Mouse (Mus musculus): ENCODE data around the gene Smpd3. TPM values are rescaled to one million over a fixed set of nuclear protein-coding genes. Genes with fewer than 3 reads are reported as not detected.

Gene Smpd3
- polyA plus RNA-seq (2015; fragmentation: Nextera tagmentation; extraction: Ambion mirVana) = 4.5 and 11.8 TPM in 2 replicates

DNA sequence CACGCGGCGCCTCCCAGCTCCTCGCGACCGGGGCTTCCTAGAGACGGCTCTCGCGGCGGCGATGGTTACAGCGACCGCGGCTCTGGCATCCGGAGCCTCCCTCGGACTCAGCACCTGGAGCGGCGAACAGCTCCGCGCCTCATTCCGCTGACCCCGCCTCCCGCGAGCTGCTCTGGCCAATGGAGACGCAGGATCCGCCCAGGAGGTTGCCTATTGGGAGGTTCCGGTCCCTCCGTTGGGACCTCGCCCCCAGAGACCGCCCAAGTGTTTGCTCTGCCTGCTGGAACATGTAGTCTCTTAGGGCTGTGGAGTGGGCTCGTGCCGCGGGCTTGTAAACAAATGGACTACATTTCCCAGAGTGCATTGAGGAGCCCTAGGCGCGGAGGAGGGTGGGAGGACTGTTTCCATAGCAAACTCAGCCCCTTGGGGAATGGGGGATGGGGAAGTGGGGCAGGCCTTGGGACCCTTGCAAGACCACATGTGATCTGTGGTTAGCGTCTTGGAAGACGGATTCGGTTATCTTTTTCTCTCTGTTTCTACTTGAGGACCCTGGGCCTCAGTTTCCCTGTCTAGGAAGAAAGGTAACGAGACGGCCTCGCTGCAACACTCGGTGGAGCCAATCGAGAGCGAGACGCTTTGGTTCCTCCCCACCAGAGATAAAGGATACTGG is at the start of gene Smpd3:
Gene Smpd3 (minus strand): TSS at position 137 of the 670 bp plus-strand sequence.
- no peak within 1 kb of the TSS for H3K27ac ChIP-seq
- H3K9me3 ChIP-seq = no peaks in the 10 kb centered on the region
- peak; percentile 100 for ATAC-seq (ENCODE audit: low FRiP score, low read depth)
- H3K4me1 ChIP-seq = peaks cover 16% of the 10 kb centered on the region; the same call in 1 of the 2 replicates
- peak within 1 kb of the TSS; percentile 50 for H3K4me3 ChIP-seq
- H3K27me3 ChIP-seq = peaks cover 35% of the 10 kb centered on the region
- 0 out of 2 replicates have a peak within 1 kb of the TSS, but pooled peaks have one; percentile 43 for H3K9ac ChIP-seq
- peak within 1 kb of the TSS; percentile 68 for H3K4me2 ChIP-seq (replicated peaks)
- H3K36me3 ChIP-seq = no peaks in the 10 kb centered on the region
- WGBS = under 1% methylated on average over 45 of the region's 45 CpGs

DNA sequence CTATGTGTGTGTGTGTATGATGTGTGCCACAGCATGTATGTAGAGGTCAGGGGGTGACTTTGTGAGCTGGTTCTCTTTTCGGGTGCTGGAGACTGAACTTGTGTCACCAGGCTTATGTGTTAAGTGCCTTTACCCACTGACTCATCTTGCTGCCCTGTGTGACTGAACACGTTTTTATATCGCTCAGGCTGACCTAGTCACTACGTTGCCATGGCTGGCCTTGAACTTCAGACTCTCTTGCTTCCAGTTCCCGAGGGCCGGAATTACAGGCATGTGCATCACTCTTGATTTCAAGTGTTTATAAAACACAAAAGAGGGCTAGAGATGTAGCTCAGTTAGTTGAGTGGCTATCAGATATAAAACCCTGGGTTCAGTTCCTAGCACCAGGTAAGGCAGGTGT is 43.2 kb upstream of the Smpd3 start:
- Histone ChIP-seq H3K4me3 (no peak overlapping the region), H3K4me1 (0 out of 2 replicates have a peak, but pooled peaks cover 5% of the 10 kb centered on the region), H3K27me3 (no peaks in the 10 kb centered on the region), H3K27ac (no peak overlapping the region), H3K9me3 (no peaks in the 10 kb centered on the region), H3K4me2 (replicated peaks) (no peak overlapping the region), H3K9ac (no peak overlapping the region), H3K36me3 (no peaks in the 10 kb centered on the region)
- no peak for ATAC-seq (ENCODE audit: low FRiP score, low read depth)
- 87% methylated on average over 6 of the region's 6 CpGs for WGBS

DNA sequence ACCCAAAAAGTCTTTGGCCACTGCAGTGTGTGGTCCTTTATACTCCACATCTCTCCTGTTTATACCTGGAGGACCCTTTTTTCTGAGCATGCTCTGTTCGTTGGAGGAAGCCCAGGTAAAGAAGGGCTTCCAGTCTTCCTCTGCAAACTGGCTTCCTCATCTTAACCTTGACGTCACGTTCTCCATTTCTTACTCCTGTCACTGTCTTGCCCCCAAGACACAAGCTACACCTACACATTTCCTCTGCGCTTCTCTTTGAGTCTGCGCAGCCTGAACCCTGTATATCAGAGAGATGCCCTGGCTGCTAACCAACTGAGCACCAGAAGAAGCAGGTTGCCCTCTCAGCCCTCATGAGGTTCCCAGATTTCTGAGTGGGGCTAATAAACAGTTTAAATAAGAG is 41.6 kb upstream of the Smpd3 start:
- ATAC-seq (ENCODE audit: low FRiP score, low read depth) = no peak
- 86% methylated on average over 5 of the region's 5 CpGs for WGBS
- 0 out of 2 replicates have a peak, but pooled peaks cover 5% of the 10 kb centered on the region for H3K4me1 ChIP-seq
- H3K27ac ChIP-seq = no peak overlapping the region
- no peaks in the 10 kb centered on the region for H3K27me3 ChIP-seq
- no peak overlapping the region for H3K9ac ChIP-seq
- no peaks in the 10 kb centered on the region for H3K9me3 ChIP-seq
- H3K4me2 ChIP-seq (replicated peaks) = no peak overlapping the region
- no peak overlapping the region for H3K4me3 ChIP-seq
- no peaks in the 10 kb centered on the region for H3K36me3 ChIP-seq

DNA sequence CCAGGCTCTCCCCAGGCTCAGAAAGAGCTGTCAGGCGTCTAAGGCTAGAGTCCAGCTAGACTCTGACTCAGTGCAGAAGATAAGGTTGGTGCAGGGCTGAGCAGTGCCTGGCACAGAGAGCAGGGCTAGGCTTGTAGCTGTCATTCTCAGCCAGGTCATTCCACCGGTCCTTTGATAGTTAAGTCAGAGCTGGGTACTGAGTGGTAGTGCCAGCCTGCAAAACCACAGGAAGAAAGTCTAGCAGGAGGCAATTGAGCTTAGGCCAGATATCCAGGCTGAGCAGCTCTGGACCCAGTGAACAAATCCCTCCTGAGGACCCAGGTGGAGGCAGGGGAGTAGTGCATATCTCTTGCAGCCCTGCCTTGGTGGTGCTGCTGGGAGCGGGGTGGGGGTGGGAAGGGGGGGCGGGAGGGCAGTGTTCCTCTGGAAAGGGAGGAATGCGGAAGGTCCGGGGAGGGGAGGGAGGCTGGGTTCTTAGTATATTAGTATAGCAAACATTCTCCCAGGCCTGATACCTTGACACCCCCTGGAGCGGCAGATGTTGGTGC is 40.8 kb upstream of the Smpd3 start:
- Histone ChIP-seq H3K4me1 (0 out of 2 replicates have a peak, but pooled peaks cover 5% of the 10 kb centered on the region), H3K27ac (no peak overlapping the region), H3K4me2 (replicated peaks) (no peak overlapping the region), H3K4me3 (no peak overlapping the region), H3K9ac (no peak overlapping the region), H3K36me3 (no peaks in the 10 kb centered on the region), H3K9me3 (no peaks in the 10 kb centered on the region), H3K27me3 (no peaks in the 10 kb centered on the region)
- no peak for ATAC-seq (ENCODE audit: low FRiP score, low read depth)
- 61% methylated on average over 7 of the region's 7 CpGs for WGBS

DNA sequence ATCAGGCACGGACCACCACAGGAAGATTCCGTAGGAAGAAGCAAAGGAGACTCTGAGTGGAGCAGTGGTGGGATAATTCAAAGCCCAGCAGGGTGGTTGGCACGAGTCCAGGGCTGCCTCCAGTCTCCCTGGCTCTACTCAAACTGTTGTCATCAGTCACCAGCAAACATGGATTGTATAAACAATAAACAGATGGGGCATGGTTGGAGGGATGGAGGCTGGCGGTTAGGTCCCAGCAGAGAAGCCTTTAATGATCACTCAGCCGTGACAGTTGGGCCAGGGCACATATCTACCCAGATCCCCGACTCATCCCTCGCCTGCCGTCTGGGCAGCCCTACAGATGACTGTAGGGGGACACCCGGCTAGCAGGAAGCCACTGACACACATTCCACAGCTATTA is 39.1 kb upstream of the Smpd3 start:
- ATAC-seq (ENCODE audit: low FRiP score, low read depth) = no peak
- 24% methylated on average over 9 of the region's 9 CpGs for WGBS
- H3K36me3 ChIP-seq = no peaks in the 10 kb centered on the region
- no peaks in the 10 kb centered on the region for H3K4me1 ChIP-seq
- no peaks in the 10 kb centered on the region for H3K27me3 ChIP-seq
- no peaks in the 10 kb centered on the region for H3K9me3 ChIP-seq
- no peak overlapping the region for H3K9ac ChIP-seq
- H3K4me2 ChIP-seq (replicated peaks) = no peak overlapping the region
- no peak overlapping the region for H3K27ac ChIP-seq
- no peak overlapping the region for H3K4me3 ChIP-seq

DNA sequence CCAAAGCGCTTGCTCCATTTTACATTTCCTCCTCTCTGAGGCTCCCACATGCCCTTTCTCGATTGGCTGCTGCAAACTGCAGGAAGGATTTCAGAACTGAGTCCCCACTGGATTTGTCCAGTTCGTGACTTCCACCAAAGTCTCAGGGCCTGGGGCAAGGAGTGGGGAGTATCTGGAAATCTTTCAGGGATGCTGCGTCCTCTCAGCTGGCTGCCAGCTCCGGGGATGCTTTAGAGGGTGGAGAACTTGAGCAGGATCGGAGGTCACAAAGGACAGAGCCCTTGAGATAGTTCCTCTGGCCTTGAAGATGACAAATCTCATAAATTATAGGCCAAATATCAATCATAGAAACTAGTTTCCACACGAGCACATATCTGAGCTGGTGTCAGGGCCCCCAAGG is 38.2 kb upstream of the Smpd3 start:
- no peak overlapping the region for H3K4me2 ChIP-seq (replicated peaks)
- no peak overlapping the region for H3K4me3 ChIP-seq
- H3K4me1 ChIP-seq = no peaks in the 10 kb centered on the region
- H3K27ac ChIP-seq = no peak overlapping the region
- H3K27me3 ChIP-seq = no peaks in the 10 kb centered on the region
- no peak for ATAC-seq (ENCODE audit: low FRiP score, low read depth)
- 67% methylated on average over 7 of the region's 7 CpGs for WGBS
- no peak overlapping the region for H3K9ac ChIP-seq
- H3K9me3 ChIP-seq = no peaks in the 10 kb centered on the region
- no peaks in the 10 kb centered on the region for H3K36me3 ChIP-seq

DNA sequence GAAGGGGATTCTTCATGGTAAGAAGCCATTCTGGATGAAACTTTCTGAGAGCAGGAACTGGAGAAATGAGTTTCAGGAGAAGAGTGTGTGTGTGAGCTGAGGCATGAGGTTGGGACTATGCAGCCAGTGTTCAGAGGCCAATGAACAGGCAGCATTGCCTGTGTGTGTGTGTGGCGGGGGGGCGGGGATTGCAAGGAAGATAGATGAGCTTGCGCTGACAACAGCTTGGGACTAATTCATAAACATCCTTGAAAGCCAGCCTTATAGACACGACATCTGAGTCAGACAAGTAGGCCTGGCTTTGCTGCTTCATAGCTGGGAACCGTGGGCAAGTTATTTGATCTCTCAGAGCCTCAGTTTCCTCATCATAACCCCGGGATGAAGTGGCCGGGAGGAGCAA is 31.3 kb upstream of the Smpd3 start:
- Histone ChIP-seq H3K9me3 (0 out of 2 replicates have a peak, but pooled peaks cover 4% of the 10 kb centered on the region), H3K27ac (no peak overlapping the region), H3K36me3 (no peaks in the 10 kb centered on the region), H3K4me3 (no peak overlapping the region), H3K27me3 (no peaks in the 10 kb centered on the region), H3K9ac (no peak overlapping the region), H3K4me2 (replicated peaks) (no peak overlapping the region), H3K4me1 (no peaks in the 10 kb centered on the region)
- WGBS = 83% methylated on average over 7 of the region's 7 CpGs
- ATAC-seq (ENCODE audit: low FRiP score, low read depth) = no peak

DNA sequence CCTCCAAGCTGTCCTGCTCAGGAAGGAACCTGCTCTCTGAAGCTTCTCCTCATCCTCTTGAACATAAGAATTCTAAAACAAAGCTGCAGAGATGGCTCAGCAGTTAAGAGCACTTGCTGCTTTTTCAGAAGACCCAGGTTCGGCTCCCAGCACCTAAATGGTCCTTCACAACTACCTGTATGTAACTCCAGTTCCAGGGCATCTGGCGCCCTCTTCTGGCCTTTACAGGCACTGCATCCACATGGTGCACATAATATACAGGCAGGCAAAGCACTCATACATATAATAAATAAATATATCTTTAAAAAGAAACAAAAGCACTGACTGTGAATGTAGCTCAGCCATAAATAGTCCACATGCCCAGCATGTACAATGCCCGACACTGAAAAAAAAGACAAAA is 30.7 kb upstream of the Smpd3 start:
- Histone ChIP-seq H3K4me1 (no peaks in the 10 kb centered on the region), H3K27ac (no peak overlapping the region), H3K9ac (no peak overlapping the region), H3K4me2 (replicated peaks) (no peak overlapping the region), H3K4me3 (no peak overlapping the region), H3K36me3 (no peaks in the 10 kb centered on the region), H3K9me3 (0 out of 2 replicates have a peak, but pooled peaks cover 4% of the 10 kb centered on the region), H3K27me3 (no peaks in the 10 kb centered on the region)
- 69% methylated on average over 3 of the region's 3 CpGs for WGBS
- no peak for ATAC-seq (ENCODE audit: low FRiP score, low read depth)

DNA sequence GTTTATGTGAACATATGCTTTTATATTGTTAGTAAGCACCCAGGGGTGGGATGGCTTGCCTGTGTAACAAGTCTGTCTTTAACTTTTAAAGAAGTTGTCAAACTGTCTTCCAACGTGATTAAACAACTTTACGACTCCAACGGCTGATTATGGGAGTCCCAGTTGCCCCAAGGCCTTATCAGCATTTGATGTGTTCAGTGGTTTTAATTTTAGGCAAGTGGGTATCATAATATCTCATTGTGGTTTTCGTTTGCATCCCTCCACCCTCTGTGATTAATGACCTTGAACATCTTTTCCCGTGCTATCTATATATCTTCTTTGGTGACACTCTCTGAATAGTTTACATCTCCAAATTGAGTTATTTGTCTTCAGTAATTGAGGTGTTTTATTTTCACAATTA is 27.0 kb upstream of the Smpd3 start:
- Histone ChIP-seq H3K36me3 (no peaks in the 10 kb centered on the region), H3K27ac (no peak overlapping the region), H3K4me1 (no peaks in the 10 kb centered on the region), H3K4me2 (replicated peaks) (no peak overlapping the region), H3K4me3 (no peak overlapping the region), H3K27me3 (no peaks in the 10 kb centered on the region), H3K9ac (no peak overlapping the region), H3K9me3 (0 out of 2 replicates have a peak, but pooled peaks cover 4% of the 10 kb centered on the region)
- ATAC-seq (ENCODE audit: low FRiP score, low read depth) = no peak
- WGBS = 56% methylated on average over 5 of the region's 5 CpGs

DNA sequence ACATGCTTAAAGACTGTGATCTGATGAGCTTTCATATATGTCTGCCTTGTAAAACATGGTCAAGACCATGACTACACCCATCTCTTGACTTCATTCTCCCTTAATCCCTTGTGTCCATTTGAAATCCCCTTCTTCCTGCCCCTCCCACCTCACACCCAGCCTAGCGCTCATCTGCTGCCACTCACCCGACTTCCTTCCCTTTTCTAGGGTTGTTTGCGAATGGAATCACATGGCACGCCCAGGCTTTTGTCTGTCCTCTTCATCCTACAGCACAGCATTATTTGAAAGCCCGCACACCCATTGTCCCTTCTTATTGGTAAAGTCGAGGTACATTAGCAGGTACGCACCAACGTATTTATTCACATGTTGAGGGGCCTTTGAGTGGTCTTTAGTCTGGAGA is 26.5 kb upstream of the Smpd3 start:
- no peaks in the 10 kb centered on the region for H3K4me1 ChIP-seq

DNA sequence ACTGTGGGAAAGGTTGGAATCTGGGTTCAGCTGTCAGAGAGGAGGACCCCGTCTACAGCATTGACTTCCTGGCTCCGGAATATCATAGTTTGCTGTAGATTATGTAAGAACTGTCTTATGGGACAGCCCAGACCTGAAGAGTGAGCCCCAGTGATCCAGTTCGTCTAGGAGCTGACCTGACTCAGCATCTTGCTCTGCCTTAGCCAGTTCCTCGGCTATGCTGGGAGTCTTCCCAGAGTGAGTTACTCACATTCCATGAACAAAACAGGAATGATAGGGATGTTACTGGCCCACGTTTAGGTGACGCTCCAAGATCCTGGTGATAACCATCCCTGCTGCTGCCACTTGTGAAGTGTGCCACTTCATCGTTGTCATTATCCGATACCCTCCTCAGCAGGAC is 25.5 kb upstream of the Smpd3 start:
- H3K36me3 ChIP-seq = no peaks in the 10 kb centered on the region
- H3K4me2 ChIP-seq (replicated peaks) = no peak overlapping the region
- no peaks in the 10 kb centered on the region for H3K4me1 ChIP-seq
- no peaks in the 10 kb centered on the region for H3K27me3 ChIP-seq
- no peak overlapping the region for H3K9ac ChIP-seq
- no peak overlapping the region for H3K27ac ChIP-seq
- H3K4me3 ChIP-seq = no peak overlapping the region
- ATAC-seq (ENCODE audit: low FRiP score, low read depth) = no peak
- 84% methylated on average over 8 of the region's 8 CpGs for WGBS
- H3K9me3 ChIP-seq = 0 out of 2 replicates have a peak, but pooled peaks cover 1% of the 10 kb centered on the region

More for the DNA sequence above, 26.5 kb upstream of the Smpd3 start:
- Histone ChIP-seq H3K27ac (no peak overlapping the region), H3K27me3 (no peaks in the 10 kb centered on the region), H3K9ac (no peak overlapping the region), H3K4me3 (no peak overlapping the region), H3K36me3 (no peaks in the 10 kb centered on the region), H3K9me3 (0 out of 2 replicates have a peak, but pooled peaks cover 4% of the 10 kb centered on the region), H3K4me2 (replicated peaks) (no peak overlapping the region)
- ATAC-seq (ENCODE audit: low FRiP score, low read depth) = no peak
- WGBS = 78% methylated on average over 8 of the region's 8 CpGs

DNA sequence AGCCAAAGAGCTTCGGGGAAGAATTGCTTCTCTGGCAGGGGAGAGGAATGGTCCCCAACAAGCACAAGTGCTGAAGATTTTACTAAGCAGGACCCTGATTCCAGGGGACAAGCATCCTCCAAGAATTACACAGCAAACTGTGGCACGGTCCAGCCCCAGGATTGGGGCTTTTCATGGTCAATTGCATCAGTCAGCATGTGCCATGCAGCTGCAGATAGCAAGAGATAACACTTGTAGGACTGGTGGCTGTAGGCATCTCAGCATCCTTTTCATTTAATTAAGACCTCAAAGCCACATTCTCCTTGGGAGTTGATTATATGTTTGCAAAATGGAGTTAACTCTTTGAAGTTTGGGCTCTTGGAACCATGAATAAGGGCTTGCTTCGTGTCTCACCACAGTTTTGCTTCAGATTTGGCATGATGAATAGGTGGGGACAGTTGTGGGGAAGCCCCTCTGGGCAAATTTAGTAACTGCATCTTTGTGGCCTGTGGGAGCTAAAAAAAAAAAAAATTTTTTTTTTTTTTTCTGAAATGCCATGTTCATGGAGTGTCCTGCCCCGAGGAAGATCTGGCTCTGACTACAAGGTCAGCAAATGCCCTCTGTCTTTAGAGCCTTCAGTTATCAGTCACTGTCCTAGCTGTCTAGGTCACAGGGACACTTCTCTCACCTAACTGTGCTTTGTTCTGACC is 22.0 kb upstream of the Smpd3 start:
- Histone ChIP-seq H3K4me3 (no peak overlapping the region), H3K9ac (no peak overlapping the region), H3K4me2 (replicated peaks) (no peak overlapping the region), H3K27me3 (no peaks in the 10 kb centered on the region), H3K9me3 (no peaks in the 10 kb centered on the region), H3K36me3 (no peaks in the 10 kb centered on the region), H3K4me1 (no peaks in the 10 kb centered on the region), H3K27ac (no peak overlapping the region)
- 71% methylated on average over 4 of the region's 4 CpGs for WGBS
- no peak for ATAC-seq (ENCODE audit: low FRiP score, low read depth)
